Mouse (Mus musculus) bone marrow, adult 2 months (tissue): ENCODE data around the gene Steap3.

Experiments used
- CTCF ChIP-seq: fragments of 200-500 bp; IDR thresholded peaks from 2 replicates; pipeline ENCODE4 v1.5.1; 2011; ENCODE audit warnings: low read length, control low read depth; ENCODE audit not compliant: control insufficient read depth, insufficient read depth
- POLR2A ChIP-seq: fragments of 200-500 bp; IDR thresholded peaks from 2 replicates; pipeline ENCODE4 v1.6.1; 2011; ENCODE audit warnings: low read depth, mild to moderate bottlenecking, control low read depth, low read length, borderline replicate concordance; ENCODE audit not compliant: control insufficient read depth

GRCm38 (mm10) chr1:120161502-120161901, 111.0 kb downstream of the Steap3 start:
- TF ChIP-seq CTCF (no peak), POLR2A (no peak)
